Mouse (Mus musculus) megakaryocyte, embryonic 14.5 days (primary cell): ENCODE data around the gene Gm13769. TPM values are rescaled to one million over a fixed set of nuclear protein-coding genes. Genes with fewer than 3 reads are reported as not detected.
"Not testable (repeated sequence)": the region's sequence is repeated elsewhere in the genome, so short reads cannot be mapped to it uniquely, and the experiment has no call there.

Experiments
- H3K27me3 ChIP-seq: replicated peaks from 2 replicates; pipeline ENCODE3; 2012; ENCODE audit warnings: inconsistent platforms
- H3K36me3 ChIP-seq: replicated peaks from 2 replicates; pipeline ENCODE3; 2012; ENCODE audit warnings: low read length, inconsistent platforms, mixed read lengths
- H3K4me1 ChIP-seq: 2 replicates; pipeline ENCODE4 v1.6.1; 2012; ENCODE audit warnings: inconsistent platforms
- H3K4me3 ChIP-seq: replicated peaks from 2 replicates; pipeline ENCODE3; 2012; ENCODE audit warnings: moderate library complexity, mild to moderate bottlenecking, inconsistent platforms
- H3K9me3 ChIP-seq: 2 replicates; pipeline ENCODE4 v1.6.1; 2012; ENCODE audit warnings: inconsistent platforms
- FLI1 ChIP-seq: IDR thresholded peaks from 2 replicates; pipeline ENCODE4 v1.6.1; 2012; ENCODE audit warnings: low read length, inconsistent platforms, mixed read lengths
- GATA1 ChIP-seq: IDR thresholded peaks from 3 replicates; pipeline ENCODE4 v1.6.1; 2012; ENCODE audit warnings: mixed read lengths, low read length, inconsistent platforms, borderline replicate concordance
- polyA plus RNA-seq: library from polyadenylated mRNA; stranded (reverse); fragments of >175 nt; gene quantifications from 2 replicates; pipeline ENCODE4 v1.2.3, GENCODE M21; 2012; ENCODE audit warnings: low replicate concordance; ENCODE audit not compliant: insufficient read depth

Gm13769 gene
- polyA plus RNA-seq = not detected in 2 replicates

- not testable (repeated sequence) for H3K9me3 ChIP-seq, H3K27me3 ChIP-seq, H3K4me1 ChIP-seq, H3K4me3 ChIP-seq, H3K36me3 ChIP-seq
Measured at GRCm38 (mm10) chr2:90321900-90322299, at the start of gene Gm13769. Gene Gm13769 (plus strand): TSS chr2:90322200.

GRCm38 (mm10) chr2:90292741-90293140, 29.3 kb upstream of the Gm13769 start, which contains the start of gene Olfr1272:
Gene Olfr1272 (minus strand): TSS chr2:90292841.
- Histone ChIP-seq H3K4me3 (no peak within 1 kb of the TSS), H3K36me3 (no peaks in the 10 kb centered on the region), H3K27me3 (no peaks in the 10 kb centered on the region), H3K9me3 (no peaks in the 10 kb centered on the region), H3K4me1 (no peaks in the 10 kb centered on the region)
- TF ChIP-seq FLI1 (no peak), GATA1 (no peak)

- H3K36me3 ChIP-seq, H3K27me3 ChIP-seq, H3K4me1 ChIP-seq, H3K4me3 ChIP-seq, H3K9me3 ChIP-seq: not testable (repeated sequence)
Measured at GRCm38 (mm10) chr2:90346694-90347093, 24.7 kb downstream of the Gm13769 start.

- not testable (repeated sequence) for H3K9me3 ChIP-seq, H3K27me3 ChIP-seq, H3K36me3 ChIP-seq, H3K4me1 ChIP-seq, H3K4me3 ChIP-seq
Measured at GRCm38 (mm10) chr2:90351047-90351446, 29.0 kb downstream of the Gm13769 start.

GRCm38 (mm10) chr2:90351540-90351939, 29.5 kb downstream of the Gm13769 start:
- not testable (repeated sequence) for H3K9me3 ChIP-seq, H3K27me3 ChIP-seq, H3K36me3 ChIP-seq, H3K4me1 ChIP-seq, H3K4me3 ChIP-seq

- H3K27me3 ChIP-seq, H3K4me1 ChIP-seq, H3K9me3 ChIP-seq, H3K4me3 ChIP-seq, H3K36me3 ChIP-seq: not testable (repeated sequence)
Measured at GRCm38 (mm10) chr2:90359229-90359628, 37.2 kb downstream of the Gm13769 start.

- not testable (repeated sequence) for H3K4me3 ChIP-seq, H3K4me1 ChIP-seq, H3K36me3 ChIP-seq, H3K27me3 ChIP-seq, H3K9me3 ChIP-seq
Measured at GRCm38 (mm10) chr2:90360199-90360598, 38.2 kb downstream of the Gm13769 start.

Other genes with a start within 250 kb of the Gm13769 start
- gene Olfr1269, start 200.8 kb upstream of the Gm13769 start, polyA plus RNA-seq = not detected in 2 replicates
- gene Olfr32, start 179.9 kb upstream of the Gm13769 start, polyA plus RNA-seq = not detected in 2 replicates
- not detected in 2 replicates for gene Olfr1270, start 169.1 kb upstream of the Gm13769 start, polyA plus RNA-seq
- gene Olfr1506, start 97.7 kb upstream of the Gm13769 start, polyA plus RNA-seq = not detected in 2 replicates
- not detected in 2 replicates for gene Olfr142, start 64.6 kb upstream of the Gm13769 start, polyA plus RNA-seq
- gene Olfr1271, start 51.2 kb upstream of the Gm13769 start, polyA plus RNA-seq = not detected in 2 replicates
- gene Olfr1272, start 29.4 kb upstream of the Gm13769 start, polyA plus RNA-seq = 0.37 TPM in 1 of 2 replicates, not detected in the other
- gene Olfr1274-ps, start 76.5 kb downstream of the Gm13769 start, polyA plus RNA-seq = not detected in 2 replicates